11 mouse cellular contexts compared by ENCODE assay signal in genomic region chr1:186507956-186508355, GRCm38 (mm10).
DNase-seq lines count a peak whose midpoint lies in the region; ATAC-seq lines count a peak whose summit lies in the region.
"Had no signal": no experiment of that assay in that cellular context is flagged by ENCODE, and none has a peak within 500 bp of the region (broad histone marks: within the 10 kb centered on the region; RNA-seq: fewer than 3 reads in every experiment).

No protein-coding gene starts in this region.

- H3K27ac ChIP-seq in liver, embryonic 16.5 days (ENCODE audit: low read length) = peak overlapping the region; percentile 31
- no peak overlapping the region for H3K27ac ChIP-seq in liver, embryonic 12.5 days
- peak overlapping the region; percentile 33; the same call in 1 of the 2 replicates for H3K27ac ChIP-seq in stomach, embryonic 15.5 days
- H3K27ac ChIP-seq in midbrain, embryonic 16.5 days (ENCODE audit: low read length) = no peak overlapping the region
- H3K27ac ChIP-seq: midbrain, embryonic 15.5 days had no signal

- peak; percentile 26 for DNase-seq in forelimb bud, embryonic 11.5 days (ENCODE audit: low read depth, low spot score)
- DNase-seq in heart, postnatal 10 days = peak; percentile 25 to 34
- DNase-seq in right cerebral cortex, postnatal 4 days = no peak
- DNase-seq: adrenal gland, adult 8-10 months; cerebellum, postnatal 25 days; kidney, adult 8-10 months had no signal

- H3K4me3 ChIP-seq in liver, embryonic 16.5 days (ENCODE audit: low read depth, low read length) = no peak overlapping the region
- no peak overlapping the region for H3K4me3 ChIP-seq in liver, embryonic 12.5 days
- H3K4me3 ChIP-seq in stomach, embryonic 15.5 days (replicated peaks) = no peak overlapping the region
- no peak overlapping the region for H3K4me3 ChIP-seq in midbrain, embryonic 16.5 days (ENCODE audit: low read depth, low read length)
- H3K4me3 ChIP-seq: midbrain, embryonic 15.5 days had no signal

- no peaks in the 10 kb centered on the region for H3K27me3 ChIP-seq in liver, embryonic 16.5 days (ENCODE audit: control insufficient read depth, insufficient read depth, low read depth, low read length)
- no peaks in the 10 kb centered on the region for H3K27me3 ChIP-seq in liver, embryonic 12.5 days (replicated peaks)
- H3K27me3 ChIP-seq in stomach, embryonic 15.5 days (replicated peaks) = no peaks in the 10 kb centered on the region
- H3K27me3 ChIP-seq in midbrain, embryonic 16.5 days (ENCODE audit: control insufficient read depth, insufficient read depth, low read depth, low read length) = no peaks in the 10 kb centered on the region
- H3K27me3 ChIP-seq: midbrain, embryonic 15.5 days had no signal

- intact Hi-C loops in heart, postnatal 10 days (cut with DNase I) = no loop called here

- no peak overlapping the region for H3K9ac ChIP-seq in liver, embryonic 16.5 days (ENCODE audit: low read depth, low read length)
- H3K9ac ChIP-seq in liver, embryonic 12.5 days = no peak overlapping the region
- no peak overlapping the region for H3K9ac ChIP-seq in stomach, embryonic 15.5 days
- no peak overlapping the region for H3K9ac ChIP-seq in midbrain, embryonic 16.5 days (ENCODE audit: low read depth, low read length)
- H3K9ac ChIP-seq: midbrain, embryonic 15.5 days had no signal

- no peak overlapping the region for H3K4me2 ChIP-seq in liver, embryonic 16.5 days (ENCODE audit: low read depth, low read length)
- H3K4me2 ChIP-seq in liver, embryonic 12.5 days = no peak overlapping the region
- H3K4me2 ChIP-seq in stomach, embryonic 15.5 days = no peak overlapping the region
- H3K4me2 ChIP-seq in midbrain, embryonic 16.5 days (ENCODE audit: low read length) = no peak overlapping the region
- H3K4me2 ChIP-seq: midbrain, embryonic 15.5 days had no signal

- ATAC-seq in liver, embryonic 16.5 days (ENCODE audit: low read depth) = no peak; the same call in 1 of the 2 replicates
- no peak for ATAC-seq in liver, embryonic 12.5 days
- no peak for ATAC-seq in stomach, embryonic 15.5 days (ENCODE audit: insufficient read depth, low FRiP score, low read depth)
- ATAC-seq in midbrain, embryonic 16.5 days = no peak
- ATAC-seq: midbrain, embryonic 15.5 days had no signal

- H3K9me3 ChIP-seq in liver, embryonic 16.5 days (replicated peaks; ENCODE audit: control insufficient read depth, low read length) = no peaks in the 10 kb centered on the region
- H3K9me3 ChIP-seq in liver, embryonic 12.5 days (replicated peaks) = no peaks in the 10 kb centered on the region
- no peaks in the 10 kb centered on the region for H3K9me3 ChIP-seq in stomach, embryonic 15.5 days
- no peaks in the 10 kb centered on the region for H3K9me3 ChIP-seq in midbrain, embryonic 16.5 days (replicated peaks; ENCODE audit: control insufficient read depth, low read length, poor library complexity, severe bottlenecking)
- H3K9me3 ChIP-seq: midbrain, embryonic 15.5 days had no signal

- no peaks in the 10 kb centered on the region for H3K36me3 ChIP-seq in liver, embryonic 16.5 days (ENCODE audit: control insufficient read depth, insufficient read depth)
- no peaks in the 10 kb centered on the region for H3K36me3 ChIP-seq in liver, embryonic 12.5 days
- H3K36me3 ChIP-seq in stomach, embryonic 15.5 days = no peaks in the 10 kb centered on the region
- H3K36me3 ChIP-seq in midbrain, embryonic 16.5 days (ENCODE audit: control insufficient read depth, insufficient read depth, low read length) = no peaks in the 10 kb centered on the region
- H3K36me3 ChIP-seq: midbrain, embryonic 15.5 days had no signal

- H3K4me1 ChIP-seq in liver, embryonic 16.5 days (ENCODE audit: control insufficient read depth, low read depth, low read length) = no peaks in the 10 kb centered on the region
- no peaks in the 10 kb centered on the region for H3K4me1 ChIP-seq in liver, embryonic 12.5 days
- H3K4me1 ChIP-seq in stomach, embryonic 15.5 days = 0 out of 2 replicates have a peak, but pooled peaks cover 4% of the 10 kb centered on the region
- H3K4me1 ChIP-seq in midbrain, embryonic 16.5 days (ENCODE audit: control insufficient read depth, insufficient read depth, low read length) = no peaks in the 10 kb centered on the region
- H3K4me1 ChIP-seq: midbrain, embryonic 15.5 days had no signal

- 58% methylated on average over 8 of the region's 8 CpGs for WGBS in liver, embryonic 16.5 days (ENCODE audit: insufficient replicate concordance)
- WGBS in liver, embryonic 12.5 days (ENCODE audit: insufficient replicate concordance) = 66% methylated on average over 8 of the region's 8 CpGs
- WGBS in stomach, embryonic 15.5 days = 39% methylated on average over 8 of the region's 8 CpGs
- WGBS in midbrain, embryonic 16.5 days = 90% methylated on average over 8 of the region's 8 CpGs

Comparison
In these comparisons a context has a peak if more than half of its experiments do, and no peak if none do; other contexts are left out.
1. H3K27ac ChIP-seq: peak in liver, embryonic 16.5 days (single experiment) and stomach, embryonic 15.5 days (single experiment); none in liver, embryonic 12.5 days (single experiment) and midbrain, embryonic 16.5 days (single experiment).